Mouse (Mus musculus) limb, embryonic 13.5 days (tissue): ENCODE data around the gene Rprml. TPM values are rescaled to one million over a fixed set of nuclear protein-coding genes. Genes with fewer than 3 reads are reported as not detected.

Experiments
- ATAC-seq: fragments of 200-750 bp; cut with Nextera tagmentation; 2 replicates; pipeline ENCODE4 v1.8.0; 2017; ENCODE audit warnings: low read depth, moderate number of reproducible peaks, moderate TSS enrichment; ENCODE audit not compliant: low FRiP score
- H3K27ac ChIP-seq: fragments of 300-500 bp; sonication (generic); 2 replicates; pipeline ENCODE4 v1.5.1; 2015; ENCODE audit warnings: inconsistent platforms, mild to moderate bottlenecking, moderate library complexity
- H3K27me3 ChIP-seq: fragments of 300-500 bp; sonication (generic); 2 replicates; pipeline ENCODE4 v1.6.1; 2015; ENCODE audit warnings: mild to moderate bottlenecking, inconsistent platforms
- H3K36me3 ChIP-seq: fragments of 300-500 bp; sonication (generic); 2 replicates; pipeline ENCODE4 v1.6.1; 2015; ENCODE audit warnings: inconsistent platforms, mild to moderate bottlenecking, moderate library complexity
- H3K4me1 ChIP-seq: fragments of 300-500 bp; sonication (generic); 2 replicates; pipeline ENCODE4 v1.6.1; 2015; ENCODE audit warnings: inconsistent platforms
- H3K4me2 ChIP-seq: fragments of 300-500 bp; sonication (generic); replicated peaks from 2 replicates; pipeline ENCODE4 v1.6.1; 2015; ENCODE audit warnings: inconsistent platforms, mild to moderate bottlenecking, moderate library complexity
- H3K4me3 ChIP-seq: fragments of 300-500 bp; sonication (generic); 2 replicates; pipeline ENCODE4 v1.5.1; 2015; ENCODE audit warnings: moderate library complexity, mild to moderate bottlenecking, inconsistent platforms
- H3K9ac ChIP-seq: fragments of 300-500 bp; sonication (generic); 2 replicates; pipeline ENCODE4 v1.6.1; 2015; ENCODE audit warnings: mild to moderate bottlenecking, inconsistent platforms
- H3K9me3 ChIP-seq: fragments of 300-500 bp; sonication (generic); 2 replicates; pipeline ENCODE4 v1.6.1; 2016; ENCODE audit warnings: inconsistent platforms
- WGBS: fragments of 180-500 bp; shearing (Covaris S2); methylation state at CpG from one replicate; pipeline ENCODE4 v1.1.7; 2015; 5-methylcytosine and 5-hydroxymethylcytosine counted together
- polyA plus RNA-seq: library from polyadenylated mRNA; unstranded; fragments of >200 nt; fragmentation: Nextera tagmentation; extraction: Ambion mirVana; gene quantifications from 2 replicates; pipeline ENCODE4 v1.2.1, GENCODE M21; 2015

Gene Rprml
- polyA plus RNA-seq: 0.14 TPM in 1 of 2 replicates, not detected in the other

GRCm38 (mm10) chr11:103649301-103649982, at the start of gene Rprml:
Gene Rprml, plus strand, starts transcription at chr11:103649570.
- no peaks in the 10 kb centered on the region for H3K36me3 ChIP-seq
- no peaks in the 10 kb centered on the region for H3K9me3 ChIP-seq
- H3K27me3 ChIP-seq: peaks cover 89% of the 10 kb centered on the region
- H3K27ac ChIP-seq: no peak within 1 kb of the TSS
- peak within 1 kb of the TSS; percentile 25; the same call in 1 of the 2 replicates for H3K9ac ChIP-seq
- H3K4me2 ChIP-seq: peak within 1 kb of the TSS; percentile 81
- WGBS: under 1% methylated on average over 71 of the region's 71 CpGs
- no peak for ATAC-seq
- peaks cover 19% of the 10 kb centered on the region for H3K4me1 ChIP-seq
- peak within 1 kb of the TSS; percentile 47 for H3K4me3 ChIP-seq

- no peak overlapping the region for H3K27ac ChIP-seq
- H3K36me3 ChIP-seq: no peaks in the 10 kb centered on the region
- H3K4me3 ChIP-seq: no peak overlapping the region
- no peaks in the 10 kb centered on the region for H3K9me3 ChIP-seq
- no peaks in the 10 kb centered on the region for H3K4me1 ChIP-seq
- ATAC-seq: no peak
- no peak overlapping the region for H3K9ac ChIP-seq
- 52% methylated on average over 5 of the region's 5 CpGs for WGBS
- H3K4me2 ChIP-seq: no peak overlapping the region
- H3K27me3 ChIP-seq: no peaks in the 10 kb centered on the region
These were observed 42.8 kb upstream of the Rprml start for GRCm38 (mm10) chr11:103606611-103607010.

GRCm38 (mm10) chr11:103610772-103611171, 38.6 kb upstream of the Rprml start:
- H3K4me1 ChIP-seq: no peaks in the 10 kb centered on the region
- H3K4me3 ChIP-seq: no peak overlapping the region
- no peak overlapping the region for H3K9ac ChIP-seq
- no peaks in the 10 kb centered on the region for H3K27me3 ChIP-seq
- 95% methylated on average over 2 of the region's 2 CpGs for WGBS
- H3K9me3 ChIP-seq: no peaks in the 10 kb centered on the region
- ATAC-seq: no peak
- H3K27ac ChIP-seq: no peak overlapping the region
- no peak overlapping the region for H3K4me2 ChIP-seq
- H3K36me3 ChIP-seq: no peaks in the 10 kb centered on the region

- Histone ChIP-seq H3K9me3 (no peaks in the 10 kb centered on the region), H3K9ac (no peak within 1 kb of the TSS), H3K4me2 (no peak within 1 kb of the TSS), H3K27me3 (no peaks in the 10 kb centered on the region), H3K36me3 (no peaks in the 10 kb centered on the region), H3K4me1 (no peaks in the 10 kb centered on the region), H3K4me3 (no peak within 1 kb of the TSS), H3K27ac (no peak within 1 kb of the TSS)
- ATAC-seq: no peak
- WGBS: 79% methylated on average over 9 of the region's 9 CpGs
These were observed 28.3 kb upstream of the Rprml start, which contains the start of gene Gm884 for GRCm38 (mm10) chr11:103621040-103621439. Gene Gm884, minus strand, starts transcription at chr11:103621140.

GRCm38 (mm10) chr11:103627453-103627852, 21.9 kb upstream of the Rprml start:
- H3K27me3 ChIP-seq: no peaks in the 10 kb centered on the region
- H3K4me2 ChIP-seq: no peak overlapping the region
- ATAC-seq: no peak
- no peaks in the 10 kb centered on the region for H3K9me3 ChIP-seq
- no peaks in the 10 kb centered on the region for H3K36me3 ChIP-seq
- no peak overlapping the region for H3K4me3 ChIP-seq
- 86% methylated on average over 23 of the region's 23 CpGs for WGBS
- no peak overlapping the region for H3K27ac ChIP-seq
- H3K9ac ChIP-seq: no peak overlapping the region
- no peaks in the 10 kb centered on the region for H3K4me1 ChIP-seq

GRCm38 (mm10) chr11:103634806-103635205, 14.6 kb upstream of the Rprml start:
- H3K4me3 ChIP-seq: no peak overlapping the region
- no peaks in the 10 kb centered on the region for H3K4me1 ChIP-seq
- no peak overlapping the region for H3K4me2 ChIP-seq
- no peaks in the 10 kb centered on the region for H3K9me3 ChIP-seq
- no peaks in the 10 kb centered on the region for H3K36me3 ChIP-seq
- no peak overlapping the region for H3K9ac ChIP-seq
- H3K27me3 ChIP-seq: peaks cover 15% of the 10 kb centered on the region
- no peak overlapping the region for H3K27ac ChIP-seq
- WGBS: 86% methylated on average over 7 of the region's 7 CpGs
- no peak for ATAC-seq

GRCm38 (mm10) chr11:103635481-103635880, 13.9 kb upstream of the Rprml start:
- no peak overlapping the region for H3K4me3 ChIP-seq
- WGBS: 82% methylated on average over 3 of the region's 3 CpGs
- no peaks in the 10 kb centered on the region for H3K36me3 ChIP-seq
- H3K9me3 ChIP-seq: no peaks in the 10 kb centered on the region
- ATAC-seq: no peak
- no peaks in the 10 kb centered on the region for H3K4me1 ChIP-seq
- H3K4me2 ChIP-seq: no peak overlapping the region
- H3K27ac ChIP-seq: no peak overlapping the region
- H3K9ac ChIP-seq: no peak overlapping the region
- H3K27me3 ChIP-seq: peaks cover 22% of the 10 kb centered on the region

- 75% methylated on average over 6 of the region's 6 CpGs for WGBS
- Histone ChIP-seq H3K27me3 (peaks cover 24% of the 10 kb centered on the region), H3K27ac (no peak overlapping the region), H3K9ac (no peak overlapping the region), H3K4me1 (no peaks in the 10 kb centered on the region), H3K4me2 (no peak overlapping the region), H3K36me3 (no peaks in the 10 kb centered on the region), H3K4me3 (no peak overlapping the region), H3K9me3 (no peaks in the 10 kb centered on the region)
- no peak for ATAC-seq
These were observed 13.1 kb upstream of the Rprml start for GRCm38 (mm10) chr11:103636261-103636660.

- no peak for ATAC-seq
- H3K4me1 ChIP-seq: no peaks in the 10 kb centered on the region
- WGBS: 79% methylated on average over 3 of the region's 3 CpGs
- H3K9ac ChIP-seq: no peak within 1 kb of the TSS
- no peak within 1 kb of the TSS for H3K4me3 ChIP-seq
- H3K4me2 ChIP-seq: peak within 1 kb of the TSS; percentile 34; the same call in 1 of the 2 replicates
- no peak within 1 kb of the TSS for H3K27ac ChIP-seq
- no peaks in the 10 kb centered on the region for H3K36me3 ChIP-seq
- no peaks in the 10 kb centered on the region for H3K9me3 ChIP-seq
- peaks cover 24% of the 10 kb centered on the region for H3K27me3 ChIP-seq
These were observed 10.6 kb upstream of the Rprml start, which contains the start of gene Lyzl6 for GRCm38 (mm10) chr11:103638790-103639189. Gene Lyzl6, minus strand, starts transcription at chr11:103638890.

GRCm38 (mm10) chr11:103639407-103639946, 9.9 kb upstream of the Rprml start:
- Histone ChIP-seq H3K4me1 (no peaks in the 10 kb centered on the region), H3K27ac (no peak overlapping the region), H3K36me3 (no peaks in the 10 kb centered on the region), H3K27me3 (peaks cover 24% of the 10 kb centered on the region), H3K4me3 (no peak overlapping the region), H3K9ac (no peak overlapping the region), H3K9me3 (no peaks in the 10 kb centered on the region), H3K4me2 (peak overlapping the region; percentile 34; the same call in 1 of the 2 replicates)
- WGBS: 2% methylated on average over 10 of the region's 10 CpGs
- ATAC-seq: no peak

- Histone ChIP-seq H3K27ac (no peak overlapping the region), H3K27me3 (peaks cover 49% of the 10 kb centered on the region)
- WGBS: 33% methylated on average over 9 of the region's 9 CpGs
These were observed 6.2 kb upstream of the Rprml start for GRCm38 (mm10) chr11:103643211-103643610.

GRCm38 (mm10) chr11:103645731-103646130, 3.6 kb upstream of the Rprml start:
- Histone ChIP-seq H3K27ac (no peak overlapping the region), H3K27me3 (peaks cover 52% of the 10 kb centered on the region), H3K9me3 (no peaks in the 10 kb centered on the region), H3K4me1 (peaks cover 19% of the 10 kb centered on the region), H3K4me2 (no peak overlapping the region), H3K4me3 (no peak overlapping the region), H3K36me3 (no peaks in the 10 kb centered on the region), H3K9ac (no peak overlapping the region)
- ATAC-seq: no peak
- 45% methylated on average over 8 of the region's 8 CpGs for WGBS

More at GRCm38 (mm10) chr11:103643211-103643610, 6.2 kb upstream of the Rprml start:
- ATAC-seq: no peak
- Histone ChIP-seq H3K9me3 (no peaks in the 10 kb centered on the region), H3K4me2 (no peak overlapping the region), H3K4me1 (0 out of 2 replicates have a peak, but pooled peaks cover 2% of the 10 kb centered on the region), H3K4me3 (no peak overlapping the region), H3K36me3 (no peaks in the 10 kb centered on the region), H3K9ac (no peak overlapping the region)
